Mouse (Mus musculus): ENCODE results near the gene Dlx6.

DNA sequence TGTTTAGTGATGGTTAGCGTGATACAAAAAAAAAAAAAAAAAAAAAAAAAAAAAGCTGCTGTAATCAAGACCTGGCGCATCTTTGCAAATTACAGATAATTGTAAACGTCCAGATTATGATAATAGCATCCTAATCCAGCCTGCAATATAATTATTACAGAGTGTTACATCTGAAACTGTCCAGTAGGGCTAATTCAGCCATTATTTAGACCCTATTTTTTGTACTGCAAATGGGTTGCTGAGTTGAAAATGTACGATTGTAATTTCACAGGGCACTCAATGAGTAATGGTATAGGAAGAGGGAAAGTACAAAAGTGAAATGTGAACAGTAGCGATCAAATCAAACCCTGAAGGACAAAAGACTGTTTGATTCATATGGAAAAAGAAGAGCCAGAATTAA lies 8.6 kb downstream of the Dlx6 start:
- no peak for TF ChIP-seq CTCF (conservative IDR thresholded peaks at IDR 0.05; ENCODE audit: low read length)
- TF ChIP-seq POU5F1 (IDR thresholded peaks at IDR 0.05; ENCODE audit: borderline replicate concordance, low read length): no peak
- no peak for TF ChIP-seq NANOG (IDR thresholded peaks at IDR 0.05; ENCODE audit: borderline replicate concordance, low read length)

All from E14TG2a.4 (cell line).